Mouse (Mus musculus) ES-CJ7 (cell line): Measurements from ENCODE around the gene Arl10.

Experiments
- DNase-seq: peaks from one replicate; pipeline ENCODE4 v3.0.0; 2011; ENCODE audit warnings: low read depth, low spot score

Gene Arl10

GRCm38 (mm10) chr13:54616307-54616706, 41.5 kb downstream of the Arl10 start:
- DNase-seq = no peak

GRCm38 (mm10) chr13:54616998-54617397, 42.2 kb downstream of the Arl10 start:
- peak; percentile 52 for DNase-seq

- peak; percentile 97 for DNase-seq
These were observed 46.5 kb downstream of the Arl10 start, which contains the start of gene Faf2 for GRCm38 (mm10) chr13:54621155-54621932. Gene Faf2, plus strand, starts transcription at chr13:54621784.

GRCm38 (mm10) chr13:54621960-54622521, 47.2 kb downstream of the Arl10 start:
- DNase-seq = peak; percentile 40

GRCm38 (mm10) chr13:54629128-54629527, 54.3 kb downstream of the Arl10 start:
- DNase-seq = no peak
